Mouse (Mus musculus) bone marrow macrophage, adult 2 months (primary cell): Measurements from ENCODE around the gene Mgat4b. TPM values are rescaled to one million over a fixed set of nuclear protein-coding genes. Genes with fewer than 3 reads are reported as not detected.

ENCODE experiments used
- H3K27ac ChIP-seq: 2 replicates; pipeline ENCODE4 v1.5.1; 2012; ENCODE audit warnings: low read depth, low read length; ENCODE audit not compliant: insufficient read depth
- H3K4me1 ChIP-seq: 2 replicates; pipeline ENCODE4 v1.6.1; 2012; ENCODE audit warnings: low read length; ENCODE audit not compliant: control insufficient read depth, insufficient read depth
- H3K4me3 ChIP-seq: 2 replicates; pipeline ENCODE4 v1.5.1; 2012; ENCODE audit warnings: mild to moderate bottlenecking, low read length, moderate library complexity; ENCODE audit not compliant: insufficient read depth
- CTCF ChIP-seq: IDR thresholded peaks from 2 replicates; pipeline ENCODE4 v1.5.1; 2012; ENCODE audit warnings: low read depth, mild to moderate bottlenecking, low read length, moderate library complexity
- POLR2A ChIP-seq: IDR thresholded peaks from 2 replicates; pipeline ENCODE4 v1.6.1; 2012; ENCODE audit warnings: mild to moderate bottlenecking, low read depth, low read length, borderline replicate concordance
- polyA plus RNA-seq: library from polyadenylated mRNA; stranded (reverse); fragments of >200 nt; gene quantifications from 2 replicates; pipeline ENCODE4 v1.2.4, GENCODE M21; 2012; ENCODE audit not compliant: missing spikeins, insufficient read depth, insufficient read length

Gene Mgat4b
- polyA plus RNA-seq, 1 experiment = 54.0 TPM

- H3K4me1 ChIP-seq = peaks cover 19% of the 10 kb centered on the region
- H3K27ac ChIP-seq = no peak overlapping the region
- no peak overlapping the region for H3K4me3 ChIP-seq
- TF ChIP-seq POLR2A (no peak), CTCF (no peak)
Observed at GRCm38 (mm10) chr11:50180478-50181231, 30.0 kb upstream of the Mgat4b start.

GRCm38 (mm10) chr11:50182702-50183101 is 28.0 kb upstream of the Mgat4b start:
- peaks cover 19% of the 10 kb centered on the region for H3K4me1 ChIP-seq
- TF ChIP-seq POLR2A = no peak
- no peak for TF ChIP-seq CTCF
- no peak overlapping the region for H3K4me3 ChIP-seq
- no peak overlapping the region for H3K27ac ChIP-seq

DNA sequence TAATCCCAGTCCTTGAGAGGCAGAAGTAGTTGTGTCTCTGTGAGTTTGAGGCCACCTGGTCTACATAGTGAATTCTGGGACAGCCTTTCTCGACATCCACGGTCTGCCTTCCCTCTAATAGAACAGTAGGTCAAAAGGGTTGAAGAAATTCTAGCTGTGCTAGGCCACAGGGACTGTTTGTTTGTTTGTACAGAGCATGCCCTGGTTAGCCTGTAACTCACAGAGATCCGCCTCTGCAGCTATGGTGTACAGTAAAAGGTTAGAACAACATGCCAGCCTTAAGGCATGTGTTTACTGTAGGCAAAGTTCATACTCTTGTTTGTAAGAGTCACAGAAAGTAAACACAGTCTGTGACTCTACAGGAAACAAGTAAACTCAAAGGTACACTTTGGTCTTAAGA is 25.9 kb upstream of the Mgat4b start:
- H3K4me3 ChIP-seq = no peak overlapping the region
- H3K4me1 ChIP-seq = no peaks in the 10 kb centered on the region
- TF ChIP-seq CTCF (no peak), POLR2A (no peak)
- H3K27ac ChIP-seq = no peak overlapping the region

- Histone ChIP-seq H3K27ac (no peak overlapping the region), H3K4me1 (no peaks in the 10 kb centered on the region), H3K4me3 (no peak overlapping the region)
- no peak for TF ChIP-seq CTCF
- no peak for TF ChIP-seq POLR2A
Observed at GRCm38 (mm10) chr11:50188682-50189081, 22.0 kb upstream of the Mgat4b start.

- TF ChIP-seq CTCF (no peak), POLR2A (no peak)
- no peak overlapping the region for H3K4me3 ChIP-seq
- no peak overlapping the region for H3K27ac ChIP-seq
- no peaks in the 10 kb centered on the region for H3K4me1 ChIP-seq
Observed at GRCm38 (mm10) chr11:50190362-50190761, 20.3 kb upstream of the Mgat4b start.

- Histone ChIP-seq H3K4me3 (no peak overlapping the region), H3K4me1 (no peaks in the 10 kb centered on the region), H3K27ac (no peak overlapping the region)
- TF ChIP-seq POLR2A = no peak
- TF ChIP-seq CTCF = no peak
Observed at GRCm38 (mm10) chr11:50192278-50192677, 18.4 kb upstream of the Mgat4b start.

GRCm38 (mm10) chr11:50194070-50194469 is 16.6 kb upstream of the Mgat4b start:
- H3K4me1 ChIP-seq = no peaks in the 10 kb centered on the region
- H3K4me3 ChIP-seq = no peak overlapping the region
- H3K27ac ChIP-seq = no peak overlapping the region
- TF ChIP-seq POLR2A (no peak), CTCF (no peak)

DNA sequence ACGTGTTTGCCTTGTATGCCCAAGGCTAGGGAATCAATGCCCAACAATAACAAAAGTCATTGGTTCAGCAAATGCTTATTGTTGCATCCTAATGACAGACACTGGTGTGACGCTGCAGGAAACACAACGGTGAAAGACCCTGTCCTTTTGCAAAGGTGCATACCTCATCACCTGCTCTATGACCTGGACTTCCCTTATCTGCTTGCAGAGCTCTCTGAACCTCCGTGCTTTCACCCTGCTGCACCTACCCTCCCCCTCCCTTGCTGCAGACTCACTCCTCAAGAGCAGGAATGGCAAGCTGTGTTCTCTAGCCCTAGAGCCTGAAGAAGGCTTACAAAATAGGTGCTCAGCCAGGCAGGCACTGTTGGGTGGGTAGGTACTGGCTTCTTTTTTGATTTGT is 15.9 kb upstream of the Mgat4b start:
- no peaks in the 10 kb centered on the region for H3K4me1 ChIP-seq
- H3K27ac ChIP-seq = no peak overlapping the region
- no peak overlapping the region for H3K4me3 ChIP-seq
- no peak for TF ChIP-seq CTCF
- TF ChIP-seq POLR2A = no peak

DNA sequence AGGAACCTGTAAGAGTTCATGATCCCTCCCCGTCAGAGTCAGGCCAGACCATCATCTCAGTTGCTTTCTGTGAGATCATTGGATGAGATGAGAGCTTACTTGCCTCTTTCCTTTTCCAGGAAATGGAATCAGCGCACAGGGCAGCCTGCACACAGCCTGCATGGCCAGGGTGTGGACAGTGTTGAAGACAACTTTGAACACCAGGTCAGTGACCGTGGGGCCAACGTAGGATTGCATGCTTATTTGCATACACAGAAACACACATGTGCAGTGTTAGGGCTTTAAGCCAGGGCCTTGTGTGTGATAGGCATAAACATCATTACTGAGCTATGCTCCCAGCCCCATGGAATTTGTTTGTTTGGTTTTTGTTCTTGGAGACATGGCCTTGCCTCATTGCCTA is 13.2 kb upstream of the Mgat4b start:
- Histone ChIP-seq H3K4me3 (no peak overlapping the region), H3K27ac (no peak overlapping the region), H3K4me1 (no peaks in the 10 kb centered on the region)
- TF ChIP-seq POLR2A = no peak
- TF ChIP-seq CTCF = no peak

DNA sequence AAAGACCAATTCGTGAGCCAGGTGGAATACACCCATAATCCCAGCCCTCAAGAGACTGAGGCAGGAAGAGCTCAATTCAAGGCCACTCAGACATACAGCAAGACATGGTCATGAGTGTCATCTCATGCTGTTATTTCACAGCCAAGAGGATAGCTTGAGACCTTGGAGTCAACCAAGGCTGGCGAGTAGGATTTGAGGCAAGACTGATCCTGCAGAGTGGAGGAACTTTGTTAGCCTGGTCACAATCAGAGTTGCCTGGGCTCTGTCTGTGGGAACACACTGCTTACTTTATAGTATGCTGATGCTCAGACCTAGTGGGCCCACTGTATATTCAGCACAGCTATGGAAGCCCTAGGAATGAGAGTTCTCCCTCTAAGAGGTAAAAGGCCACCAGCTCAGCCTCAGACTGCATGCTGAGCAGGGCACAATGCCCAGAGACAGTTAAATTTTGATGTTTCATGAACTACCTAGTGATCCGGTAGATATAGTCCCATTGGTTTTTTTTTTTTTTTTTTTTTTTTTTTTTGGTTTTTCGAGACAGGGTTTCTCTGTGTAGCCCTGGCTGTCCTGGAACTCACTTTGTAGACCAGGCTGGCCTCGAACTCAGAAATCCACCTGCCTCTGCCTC is 12.4 kb upstream of the Mgat4b start:
- no peak for TF ChIP-seq CTCF
- TF ChIP-seq POLR2A = no peak
- H3K4me3 ChIP-seq = no peak overlapping the region
- H3K4me1 ChIP-seq = no peaks in the 10 kb centered on the region
- no peak overlapping the region for H3K27ac ChIP-seq

GRCm38 (mm10) chr11:50198916-50199315 is 11.8 kb upstream of the Mgat4b start:
- Histone ChIP-seq H3K4me3 (no peak overlapping the region), H3K27ac (no peak overlapping the region), H3K4me1 (no peaks in the 10 kb centered on the region)
- TF ChIP-seq CTCF (no peak), POLR2A (no peak)
